Mouse (Mus musculus) midbrain, embryonic 16.5 days (tissue): ENCODE measurements at regions not wholly inside any gene's neighbourhood (a gene's known extent, or its start where the extent isn't known, plus 50 kb on each side); places are given as distances from the start of the nearest gene placed in this dataset.

ENCODE experiments used
- ATAC-seq: fragments of 200-750 bp; cut with Nextera tagmentation; 2 replicates; pipeline ENCODE4 v1.8.0; 2017; ENCODE audit warnings: moderate TSS enrichment
- H3K27ac ChIP-seq: fragments of 300-500 bp; sonication (generic); 2 replicates; pipeline ENCODE4 v1.5.1; 2014; ENCODE audit warnings: mild to moderate bottlenecking, low read length, mixed read lengths
- H3K27me3 ChIP-seq: fragments of 300-500 bp; sonication (generic); 2 replicates; pipeline ENCODE4 v1.6.1; 2014; ENCODE audit warnings: low read depth, low read length, mixed read lengths; ENCODE audit not compliant: control insufficient read depth, insufficient read depth
- H3K36me3 ChIP-seq: fragments of 300-500 bp; sonication (generic); 2 replicates; pipeline ENCODE4 v1.6.1; 2014; ENCODE audit warnings: mild to moderate bottlenecking, low read length, moderate library complexity, mixed read lengths; ENCODE audit not compliant: control insufficient read depth, insufficient read depth
- H3K4me1 ChIP-seq: fragments of 300-500 bp; sonication (generic); 2 replicates; pipeline ENCODE4 v1.6.1; 2014; ENCODE audit warnings: mild to moderate bottlenecking, low read length, mixed read lengths; ENCODE audit not compliant: control insufficient read depth, insufficient read depth
- H3K4me2 ChIP-seq: fragments of 300-500 bp; sonication (generic); 2 replicates; pipeline ENCODE4 v1.6.1; 2014; ENCODE audit warnings: mild to moderate bottlenecking, low read length, mixed read lengths
- H3K4me3 ChIP-seq: fragments of 300-500 bp; sonication (generic); 2 replicates; pipeline ENCODE4 v1.5.1; 2014; ENCODE audit warnings: low read depth, mild to moderate bottlenecking, low read length, moderate library complexity, mixed read lengths
- H3K9ac ChIP-seq: fragments of 300-500 bp; sonication (generic); 2 replicates; pipeline ENCODE4 v1.6.1; 2014; ENCODE audit warnings: low read depth, low read length, mixed read lengths
- H3K9me3 ChIP-seq: fragments of 300-500 bp; sonication (generic); replicated peaks from 2 replicates; pipeline ENCODE4 v1.6.1; 2014; ENCODE audit warnings: mild to moderate bottlenecking, low read length, mixed read lengths; ENCODE audit not compliant: control insufficient read depth, poor library complexity, severe bottlenecking
- WGBS: fragments of 180-500 bp; shearing (Covaris S2); extraction: QIAGEN DNeasy Blood & Tissue Kit; methylation state at CpG from one replicate; pipeline ENCODE4 v1.1.7; 2014; 5-methylcytosine and 5-hydroxymethylcytosine counted together

DNA sequence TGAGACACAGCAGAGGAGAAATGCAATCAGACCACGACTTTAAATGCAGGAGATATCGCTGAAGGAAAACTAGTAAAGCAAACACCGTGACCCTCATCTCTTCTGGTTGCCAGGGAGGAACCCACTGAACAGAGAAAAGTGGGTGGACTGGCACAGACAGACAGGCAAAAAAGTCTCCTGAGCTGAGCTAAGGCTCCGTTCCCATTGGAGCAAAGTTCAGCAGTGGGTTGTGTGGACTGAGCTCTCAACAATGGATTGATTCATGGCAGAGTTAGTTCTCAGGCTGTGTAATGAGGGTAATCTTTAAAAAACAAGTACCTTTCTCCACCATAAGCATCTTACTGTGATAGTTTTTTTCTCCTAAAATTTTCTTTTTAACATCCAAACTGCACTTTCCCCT, 454.8 kb downstream of the Gja1 start:
- Histone ChIP-seq H3K4me2 (no peak overlapping the region), H3K9ac (no peak overlapping the region), H3K27me3 (no peaks in the 10 kb centered on the region), H3K4me1 (no peaks in the 10 kb centered on the region), H3K9me3 (no peaks in the 10 kb centered on the region), H3K27ac (no peak overlapping the region), H3K4me3 (no peak overlapping the region), H3K36me3 (no peaks in the 10 kb centered on the region)
- WGBS: 83% methylated on average over 4 of the region's 4 CpGs
- ATAC-seq: no peak

DNA sequence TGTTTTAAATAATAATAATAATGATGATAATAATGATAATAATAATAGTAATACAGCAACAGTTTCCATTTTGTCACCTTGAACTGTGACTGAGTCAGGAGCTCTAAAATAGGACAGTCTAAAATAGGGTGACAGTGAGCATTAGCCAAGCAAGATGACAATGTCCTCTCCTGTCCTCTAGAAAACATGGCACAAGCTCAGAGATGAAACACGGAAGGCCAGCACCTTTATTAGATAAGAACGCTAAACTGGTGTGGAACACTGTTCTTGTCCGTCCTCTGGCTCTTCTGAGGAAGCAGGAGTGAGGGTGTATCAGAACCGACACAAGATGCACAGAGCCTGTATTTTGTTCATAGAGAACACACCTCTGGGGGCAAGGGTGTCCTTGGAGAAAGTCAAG, 459.0 kb downstream of the Gja1 start:
- no peak overlapping the region for H3K4me2 ChIP-seq
- no peak for ATAC-seq
- 94% methylated on average over 4 of the region's 4 CpGs for WGBS
- H3K27me3 ChIP-seq: no peaks in the 10 kb centered on the region
- H3K4me3 ChIP-seq: no peak overlapping the region
- no peaks in the 10 kb centered on the region for H3K36me3 ChIP-seq
- H3K4me1 ChIP-seq: no peaks in the 10 kb centered on the region
- no peak overlapping the region for H3K9ac ChIP-seq
- no peak overlapping the region for H3K27ac ChIP-seq
- H3K9me3 ChIP-seq: no peaks in the 10 kb centered on the region

DNA sequence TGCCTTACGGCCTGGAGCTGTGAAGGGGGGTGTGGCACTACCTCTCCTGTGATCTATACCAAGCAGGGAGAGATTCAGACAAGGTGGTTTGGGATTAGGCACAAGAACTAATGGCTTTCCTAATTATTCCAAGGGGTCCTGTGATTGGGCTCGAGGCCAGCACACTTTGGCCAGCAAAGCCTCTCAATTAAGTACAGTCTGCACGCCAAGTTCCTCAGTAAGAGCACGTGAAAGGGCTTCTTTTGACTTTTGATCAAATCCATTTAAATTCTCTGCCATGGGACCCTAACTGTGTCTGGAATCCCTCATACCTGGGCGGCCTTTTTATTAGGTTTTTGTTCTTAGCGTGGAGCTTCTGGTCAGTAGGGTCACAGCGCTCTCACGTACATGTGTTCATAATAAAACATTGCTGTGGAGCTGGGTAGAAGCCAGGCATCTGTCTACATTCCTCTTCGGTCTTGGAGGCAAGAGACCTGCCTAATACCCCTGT, 461.9 kb downstream of the Gja1 start:
- Histone ChIP-seq H3K4me1 (peaks cover 2% of the 10 kb centered on the region; the same call in 1 of the 2 replicates), H3K9ac (no peak overlapping the region), H3K27me3 (no peaks in the 10 kb centered on the region), H3K36me3 (no peaks in the 10 kb centered on the region), H3K9me3 (no peaks in the 10 kb centered on the region), H3K4me3 (no peak overlapping the region), H3K27ac (no peak overlapping the region), H3K4me2 (no peak overlapping the region)
- 52% methylated on average over 9 of the region's 9 CpGs for WGBS
- peak; percentile 61 for ATAC-seq

DNA sequence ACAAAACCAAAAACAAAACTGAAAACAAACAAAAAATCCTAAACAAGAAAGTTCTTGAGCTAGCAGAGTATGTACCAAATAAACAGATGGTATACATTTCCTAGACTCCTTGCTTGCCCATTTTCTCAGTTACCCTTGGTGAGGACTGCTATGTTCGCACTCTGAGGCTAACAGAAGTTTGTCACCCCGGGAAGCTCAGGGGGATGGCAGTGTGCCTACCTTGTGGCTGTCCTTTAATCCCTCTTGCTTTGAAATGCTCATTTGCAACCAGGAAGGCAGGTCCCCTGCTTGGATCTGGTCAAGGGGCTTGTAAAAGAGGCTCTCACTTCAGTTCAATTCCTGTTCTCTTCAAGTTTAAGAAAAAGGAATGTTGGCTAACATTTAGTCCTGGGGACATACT, 462.4 kb downstream of the Gja1 start:
- ATAC-seq: peak; percentile 77

GRCm38 (mm10) chr10:56840732-56841131, 463.6 kb downstream of the Gja1 start:
- Histone ChIP-seq H3K27me3 (no peaks in the 10 kb centered on the region), H3K36me3 (no peaks in the 10 kb centered on the region), H3K4me3 (no peak overlapping the region), H3K27ac (no peak overlapping the region), H3K4me2 (no peak overlapping the region), H3K4me1 (peaks cover 2% of the 10 kb centered on the region; the same call in 1 of the 2 replicates), H3K9me3 (no peaks in the 10 kb centered on the region), H3K9ac (no peak overlapping the region)
- 63% methylated on average over 5 of the region's 5 CpGs for WGBS
- ATAC-seq: no peak

More for the DNA sequence above, 462.4 kb downstream of the Gja1 start:
- Histone ChIP-seq H3K27ac (no peak overlapping the region), H3K9me3 (no peaks in the 10 kb centered on the region), H3K4me1 (peaks cover 2% of the 10 kb centered on the region; the same call in 1 of the 2 replicates), H3K4me3 (no peak overlapping the region), H3K4me2 (no peak overlapping the region), H3K27me3 (no peaks in the 10 kb centered on the region), H3K36me3 (no peaks in the 10 kb centered on the region), H3K9ac (no peak overlapping the region)
- WGBS: 31% methylated on average over 2 of the region's 2 CpGs

DNA sequence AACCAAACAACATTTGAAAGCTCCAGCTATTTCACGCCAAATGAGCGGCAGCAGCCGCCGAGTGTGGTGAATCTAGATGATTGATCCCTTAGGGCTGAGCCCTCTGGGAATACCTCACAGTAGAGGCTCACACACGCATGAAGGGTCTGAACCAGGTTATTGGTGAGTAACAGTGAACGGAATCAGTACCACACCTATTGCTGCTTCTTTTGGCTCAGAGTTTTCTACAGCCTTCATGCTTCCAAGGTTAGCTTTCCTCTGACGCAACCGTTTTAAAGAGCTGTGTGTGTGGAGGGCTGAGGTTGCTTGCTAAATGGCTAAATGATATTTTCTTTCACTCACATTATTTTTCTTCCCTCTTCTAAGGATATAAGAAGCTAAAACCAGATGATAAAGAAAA, 464.4 kb downstream of the Gja1 start:
- H3K4me1 ChIP-seq: peaks cover 2% of the 10 kb centered on the region; the same call in 1 of the 2 replicates
- H3K27me3 ChIP-seq: no peaks in the 10 kb centered on the region
- WGBS: 39% methylated on average over 8 of the region's 8 CpGs
- ATAC-seq: no peak
- no peak overlapping the region for H3K9ac ChIP-seq
- H3K4me3 ChIP-seq: no peak overlapping the region
- no peaks in the 10 kb centered on the region for H3K36me3 ChIP-seq
- H3K9me3 ChIP-seq: no peaks in the 10 kb centered on the region
- no peak overlapping the region for H3K4me2 ChIP-seq
- no peak overlapping the region for H3K27ac ChIP-seq

DNA sequence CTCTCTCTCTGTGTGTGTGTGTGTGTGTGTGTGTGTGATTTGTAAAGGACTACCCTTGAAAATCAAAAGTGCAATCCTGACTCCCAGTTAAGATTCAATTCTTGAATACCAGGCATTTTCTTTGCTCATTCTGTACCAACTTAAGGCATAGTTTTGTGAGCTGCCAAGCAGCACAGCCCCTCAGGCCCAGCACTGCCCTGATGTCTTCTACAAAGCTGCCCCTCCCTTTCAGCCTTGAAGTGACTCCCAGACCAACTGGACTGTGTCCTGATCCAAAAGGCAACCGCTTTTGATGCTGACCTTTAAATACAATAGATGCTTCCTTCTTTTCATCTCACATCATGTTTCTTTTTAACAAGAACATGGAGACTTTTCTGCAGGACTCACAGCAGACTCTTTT, 464.8 kb downstream of the Gja1 start:
- Histone ChIP-seq H3K4me2 (no peak overlapping the region), H3K9ac (no peak overlapping the region), H3K27me3 (no peaks in the 10 kb centered on the region), H3K36me3 (no peaks in the 10 kb centered on the region), H3K27ac (no peak overlapping the region), H3K4me1 (peaks cover 2% of the 10 kb centered on the region; the same call in 1 of the 2 replicates), H3K9me3 (no peaks in the 10 kb centered on the region), H3K4me3 (no peak overlapping the region)
- ATAC-seq: no peak
- 16% methylated on average over 1 of the region's 1 CpGs for WGBS

- WGBS: 83% methylated on average over 2 of the region's 2 CpGs
These were observed 475.4 kb downstream of the Gja1 start for GRCm38 (mm10) chr10:56852484-56852883.

GRCm38 (mm10) chr10:56856186-56856585, 479.1 kb downstream of the Gja1 start:
- 93% methylated on average over 6 of the region's 6 CpGs for WGBS
- H3K9ac ChIP-seq: no peak overlapping the region
- no peak overlapping the region for H3K4me3 ChIP-seq
- no peaks in the 10 kb centered on the region for H3K4me1 ChIP-seq
- no peaks in the 10 kb centered on the region for H3K36me3 ChIP-seq
- H3K9me3 ChIP-seq: no peaks in the 10 kb centered on the region
- no peak for ATAC-seq
- no peaks in the 10 kb centered on the region for H3K27me3 ChIP-seq
- no peak overlapping the region for H3K4me2 ChIP-seq
- H3K27ac ChIP-seq: no peak overlapping the region

More at GRCm38 (mm10) chr10:56852484-56852883, 475.4 kb downstream of the Gja1 start:
- Histone ChIP-seq H3K4me2 (no peak overlapping the region), H3K36me3 (no peaks in the 10 kb centered on the region), H3K4me1 (no peaks in the 10 kb centered on the region), H3K9ac (no peak overlapping the region), H3K27me3 (no peaks in the 10 kb centered on the region), H3K9me3 (no peaks in the 10 kb centered on the region), H3K4me3 (no peak overlapping the region), H3K27ac (no peak overlapping the region)
- no peak for ATAC-seq
